Mouse (Mus musculus) ES-E14 (cell line): Measurements from ENCODE around the gene Ranbp17.

Experiments
- CHD2 ChIP-seq: IDR thresholded peaks from 2 replicates; pipeline ENCODE4 v1.6.1; 2014; ENCODE audit warnings: mild to moderate bottlenecking, low read depth, low read length, inconsistent platforms
- HCFC1 ChIP-seq: IDR thresholded peaks from 2 replicates; pipeline ENCODE4 v1.6.1; 2012; ENCODE audit warnings: low read length, inconsistent platforms, borderline replicate concordance; ENCODE audit not compliant: insufficient read depth
- MAFK ChIP-seq: IDR thresholded peaks from 2 replicates; pipeline ENCODE4 v1.6.1; 2014; ENCODE audit warnings: mild to moderate bottlenecking, low read depth, low read length, inconsistent platforms; ENCODE audit not compliant: insufficient read depth
- ZC3H11A ChIP-seq: IDR thresholded peaks from 2 replicates; pipeline ENCODE4 v1.6.1; 2012; ENCODE audit warnings: low read depth, mild to moderate bottlenecking, inconsistent platforms, low read length, borderline replicate concordance

- no peak for TF ChIP-seq HCFC1
- TF ChIP-seq MAFK: no peak
- TF ChIP-seq CHD2: no peak
- no peak for TF ChIP-seq ZC3H11A
These were observed 306.1 kb downstream of the Ranbp17 start for GRCm38 (mm10) chr11:33207411-33207810.
